Mouse (Mus musculus): ENCODE data around the gene Poldip2. TPM values are rescaled to one million over a fixed set of nuclear protein-coding genes. Genes with fewer than 3 reads are reported as not detected.

Gene Poldip2
- polyA plus RNA-seq, 1 experiment from 2014 or later: 170 TPM

DNA sequence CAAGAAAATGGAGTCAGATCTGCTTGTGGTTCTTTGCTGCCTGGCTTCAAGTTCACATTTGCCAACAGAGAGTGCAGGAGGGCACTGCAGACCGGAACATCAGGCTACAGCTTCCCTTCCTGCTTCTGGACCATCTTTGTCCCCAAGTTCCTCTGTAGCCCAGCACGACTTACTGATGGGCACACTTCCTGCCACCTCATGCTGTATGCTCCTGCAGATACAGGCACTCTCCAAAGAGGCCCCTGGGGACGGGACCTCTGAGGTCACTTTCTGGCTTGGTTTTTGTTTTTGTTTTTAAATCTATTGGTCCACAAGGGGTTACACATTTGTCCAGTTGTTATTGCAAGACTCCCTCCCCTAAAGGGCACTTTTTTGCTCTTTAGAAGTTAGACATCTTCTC lies 57.8 kb downstream of the Poldip2 start:
- Histone ChIP-seq H3K4me3 (replicated peaks) (no peak overlapping the region), H3K27ac (replicated peaks) (no peak overlapping the region), H3K4me2 (replicated peaks) (no peak overlapping the region), H3K9ac (no peak overlapping the region), H3K9me3 (replicated peaks) (no peaks in the 10 kb centered on the region), H3K4me1 (no peaks in the 10 kb centered on the region), H3K27me3 (no peaks in the 10 kb centered on the region), H3K36me3 (peaks cover 33% of the 10 kb centered on the region)
- no peak for ATAC-seq (ENCODE audit: insufficient number of reproducible peaks, low FRiP score, low TSS enrichment, low read depth)
- WGBS: 51% methylated on average over 3 of the region's 3 CpGs

- Histone ChIP-seq H3K4me3 (replicated peaks) (no peak overlapping the region), H3K27ac (replicated peaks) (no peak overlapping the region), H3K4me2 (replicated peaks) (no peak overlapping the region), H3K27me3 (no peaks in the 10 kb centered on the region), H3K9me3 (replicated peaks) (no peaks in the 10 kb centered on the region), H3K9ac (no peak overlapping the region), H3K36me3 (peaks cover 38% of the 10 kb centered on the region), H3K4me1 (no peaks in the 10 kb centered on the region)
- ATAC-seq (ENCODE audit: insufficient number of reproducible peaks, low FRiP score, low TSS enrichment, low read depth): no peak
- WGBS: 93% methylated on average over 8 of the region's 8 CpGs
These were observed 59.4 kb downstream of the Poldip2 start for GRCm38 (mm10) chr11:78571441-78571840.

DNA sequence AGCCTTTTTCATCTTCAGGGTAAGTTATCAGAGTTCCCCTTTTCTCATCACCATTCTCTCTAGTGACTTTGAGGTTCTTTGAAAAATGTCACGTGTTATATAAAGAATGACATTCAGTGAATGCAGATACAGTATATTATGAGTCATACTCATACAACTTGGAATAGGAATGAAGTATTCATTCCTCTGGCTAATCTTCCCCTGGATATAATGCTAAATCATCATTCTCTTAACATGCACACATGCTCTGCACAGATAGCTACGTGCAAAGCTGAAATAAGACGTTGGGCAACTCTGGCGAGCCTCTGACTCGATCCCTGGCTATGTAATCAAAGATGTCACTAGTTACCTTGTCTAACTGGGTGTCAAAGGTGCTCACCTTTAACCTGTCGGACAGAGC lies 59.9 kb downstream of the Poldip2 start:
- no peak overlapping the region for H3K4me3 ChIP-seq (replicated peaks)
- no peak overlapping the region for H3K4me2 ChIP-seq (replicated peaks)
- no peaks in the 10 kb centered on the region for H3K27me3 ChIP-seq
- no peak overlapping the region for H3K9ac ChIP-seq
- H3K27ac ChIP-seq (replicated peaks): no peak overlapping the region
- no peaks in the 10 kb centered on the region for H3K9me3 ChIP-seq (replicated peaks)
- no peaks in the 10 kb centered on the region for H3K4me1 ChIP-seq
- peaks cover 42% of the 10 kb centered on the region for H3K36me3 ChIP-seq
- ATAC-seq (ENCODE audit: insufficient number of reproducible peaks, low FRiP score, low TSS enrichment, low read depth): no peak
- WGBS: 80% methylated on average over 6 of the region's 6 CpGs

Other genes with a start within 250 kb of the Poldip2 start
- 0.29 TPM in 2 replicates for gene BC030499, start 221.4 kb upstream of the Poldip2 start, polyA plus RNA-seq (2015; fragmentation: Nextera tagmentation; extraction: Ambion mirVana)
- gene Spag5, start 210.7 kb upstream of the Poldip2 start, polyA plus RNA-seq (2015; fragmentation: Nextera tagmentation; extraction: Ambion mirVana): 29.2 and 30.3 TPM in 2 replicates
- gene Aldoc, start 189.2 kb upstream of the Poldip2 start, polyA plus RNA-seq (2015; fragmentation: Nextera tagmentation; extraction: Ambion mirVana): 30.1 and 36.8 TPM in 2 replicates
- 78.0 and 84.9 TPM in 2 replicates for gene Pigs, start 183.8 kb upstream of the Poldip2 start, polyA plus RNA-seq (2015; fragmentation: Nextera tagmentation; extraction: Ambion mirVana)
- 46.9 and 54.2 TPM in 2 replicates for gene Unc119, start 168.7 kb upstream of the Poldip2 start, polyA plus RNA-seq (2015; fragmentation: Nextera tagmentation; extraction: Ambion mirVana)
- 4.2 and 4.6 TPM in 2 replicates for gene Foxn1, start 125.6 kb upstream of the Poldip2 start, polyA plus RNA-seq (2015; fragmentation: Nextera tagmentation; extraction: Ambion mirVana)
- gene Slc13a2, start 90.0 kb upstream of the Poldip2 start, polyA plus RNA-seq (2015; fragmentation: Nextera tagmentation; extraction: Ambion mirVana): 0.07 and 0.11 TPM in 2 replicates
- 15.5 and 19.0 TPM in 2 replicates for gene Slc46a1, start 46.5 kb upstream of the Poldip2 start, polyA plus RNA-seq (2015; fragmentation: Nextera tagmentation; extraction: Ambion mirVana)
- 2.3 and 2.5 TPM in 2 replicates for gene Sarm1, start 14.4 kb upstream of the Poldip2 start, polyA plus RNA-seq (2015; fragmentation: Nextera tagmentation; extraction: Ambion mirVana)
- 2.0 and 4.4 TPM in 2 replicates for gene Vtn, start 13.1 kb upstream of the Poldip2 start, polyA plus RNA-seq (2015; fragmentation: Nextera tagmentation; extraction: Ambion mirVana)
- gene Sebox, start 8.7 kb upstream of the Poldip2 start, polyA plus RNA-seq (2015; fragmentation: Nextera tagmentation; extraction: Ambion mirVana): 0.17 TPM in 1 of 2 replicates, not detected in the other
- gene Tmem199, start within 50 bp of the Poldip2 start, polyA plus RNA-seq (2015; fragmentation: Nextera tagmentation; extraction: Ambion mirVana): 41.5 and 45.1 TPM in 2 replicates
- gene Tnfaip1, start 24.1 kb downstream of the Poldip2 start, polyA plus RNA-seq (2015; fragmentation: Nextera tagmentation; extraction: Ambion mirVana): 79.6 and 80.7 TPM in 2 replicates
- gene Ift20, start 24.2 kb downstream of the Poldip2 start, polyA plus RNA-seq (2015; fragmentation: Nextera tagmentation; extraction: Ambion mirVana): 187 TPM in 2 replicates
- 73.4 and 73.5 TPM in 2 replicates for gene Tmem97, start 38.6 kb downstream of the Poldip2 start, polyA plus RNA-seq (2015; fragmentation: Nextera tagmentation; extraction: Ambion mirVana)
- gene Nlk, start 185.2 kb downstream of the Poldip2 start, polyA plus RNA-seq (2015; fragmentation: Nextera tagmentation; extraction: Ambion mirVana): 10.8 and 12.3 TPM in 2 replicates
- gene Ccnq, start 239.5 kb downstream of the Poldip2 start, polyA plus RNA-seq (2015; fragmentation: Nextera tagmentation; extraction: Ambion mirVana): 39.8 and 41.9 TPM in 2 replicates

All from embryonic facial prominence, embryonic 15.5 days (tissue).